Mouse (Mus musculus) retina, embryonic 14.5 days (tissue): ENCODE data around the gene Tha1.
A peak's percentile ranks its signal among the peaks of the same experiment; 100 is the strongest.
"Not testable (repeated sequence)": the region's sequence is repeated elsewhere in the genome, so short reads cannot be mapped to it uniquely, and the experiment has no call there.

Source experiments
- DNase-seq: peaks from one replicate; pipeline ENCODE4 v3.0.0-alpha.2; 2015; ENCODE audit warnings: low spot score

The Tha1 gene

DNA sequence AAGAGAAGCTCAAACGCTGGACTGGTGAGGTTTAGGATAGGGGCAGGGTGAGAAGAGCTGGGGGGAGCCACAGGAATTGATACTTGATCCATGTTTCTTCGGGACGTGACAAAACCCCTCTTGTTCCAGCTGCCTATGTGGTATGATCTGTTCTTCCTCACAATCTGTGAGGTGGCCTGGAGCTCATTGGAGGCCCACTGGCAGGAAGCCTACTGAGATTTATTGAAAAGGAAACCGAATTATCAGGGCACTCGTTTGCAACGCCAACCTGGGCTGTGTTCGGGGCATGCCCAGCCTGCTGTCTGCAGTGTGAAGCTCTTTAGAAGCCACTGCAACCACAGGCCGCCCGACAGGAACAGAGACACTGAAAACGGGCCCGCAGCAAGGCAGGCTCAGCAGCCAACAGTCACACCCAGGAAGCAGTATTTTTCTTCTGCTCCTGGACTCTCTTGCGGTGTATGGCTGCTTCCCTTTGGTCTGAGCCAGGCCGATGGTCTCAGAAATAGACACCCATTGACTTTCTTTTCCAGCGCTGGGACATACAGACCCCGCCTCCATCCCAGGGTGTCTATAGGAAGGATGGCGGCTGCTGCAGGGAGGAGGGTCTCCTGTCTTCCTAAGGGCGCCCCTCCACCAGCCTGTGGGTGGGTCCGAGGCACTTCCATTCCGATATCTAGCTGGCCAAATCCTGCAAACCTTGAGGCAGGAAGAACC, 24.9 kb downstream of the Tha1 start:
- no peak for DNase-seq

DNA sequence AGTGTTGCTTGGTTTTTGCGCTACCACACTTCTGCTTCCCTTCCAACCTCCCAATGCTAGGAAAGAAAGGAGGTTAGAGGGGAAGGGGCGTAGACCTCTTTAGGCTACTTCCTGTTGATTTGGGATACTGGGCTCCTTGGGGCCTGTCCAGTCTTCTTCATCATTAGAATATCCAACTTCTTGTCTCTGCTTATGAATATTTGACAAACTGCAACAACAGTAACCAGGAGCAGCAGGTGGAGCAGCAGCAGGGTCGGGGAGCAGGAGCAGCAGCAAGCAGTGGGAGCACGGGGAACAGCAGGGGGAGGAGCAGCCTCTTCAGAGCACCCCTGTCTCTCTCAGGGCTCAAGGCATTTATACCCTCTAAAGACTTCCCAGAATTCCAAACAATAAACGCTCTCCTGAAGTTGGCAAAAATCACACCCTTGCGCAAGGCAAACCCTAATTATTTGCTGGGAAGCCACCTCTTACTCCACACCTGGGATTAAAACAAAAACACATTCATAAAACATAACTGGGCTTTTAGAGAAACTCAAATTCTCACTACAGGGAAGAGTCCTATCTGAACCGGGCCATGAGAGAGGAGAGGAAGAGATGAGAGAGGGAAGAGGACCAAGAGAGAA, 25.6 kb downstream of the Tha1 start:
- DNase-seq = no peak

DNA sequence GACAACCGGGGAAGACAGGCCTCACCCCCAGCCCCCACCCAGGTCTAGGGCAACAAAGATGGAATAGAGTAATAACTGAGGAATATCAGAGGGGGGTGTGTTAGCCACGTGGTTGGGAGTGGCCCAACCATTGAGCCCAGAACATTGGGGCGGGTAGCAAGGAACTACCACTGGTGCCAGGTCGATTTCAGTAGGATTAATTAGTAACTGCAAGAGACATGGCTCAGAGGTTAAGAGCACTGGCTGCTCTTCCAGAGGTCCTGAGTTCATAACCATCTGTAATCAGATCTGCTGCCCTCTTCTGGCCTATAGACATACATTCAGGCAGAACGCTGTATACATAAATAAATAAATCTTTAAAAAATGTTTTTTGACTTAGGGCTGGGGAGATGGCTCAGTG, 26.6 kb downstream of the Tha1 start:
- no peak for DNase-seq

DNA sequence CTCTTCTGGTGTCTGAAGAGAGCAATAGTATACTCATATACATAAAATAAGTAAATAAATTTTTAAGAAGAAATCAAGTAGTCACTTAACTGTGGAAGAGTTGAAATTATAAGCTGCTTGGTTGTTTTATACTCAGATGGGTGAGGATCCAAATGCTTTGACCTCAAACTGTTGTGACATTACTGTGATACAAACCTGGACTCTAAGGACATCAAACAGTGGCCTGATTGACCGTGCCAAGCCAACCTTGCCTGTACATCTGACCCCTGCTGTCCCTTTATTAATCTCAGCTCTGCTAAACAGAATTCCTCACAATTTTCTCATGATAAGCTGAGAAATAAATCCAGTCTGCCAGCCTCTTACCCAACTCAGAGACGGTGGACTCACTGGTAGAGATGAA, 27.6 kb downstream of the Tha1 start:
- DNase-seq = no peak

DNA sequence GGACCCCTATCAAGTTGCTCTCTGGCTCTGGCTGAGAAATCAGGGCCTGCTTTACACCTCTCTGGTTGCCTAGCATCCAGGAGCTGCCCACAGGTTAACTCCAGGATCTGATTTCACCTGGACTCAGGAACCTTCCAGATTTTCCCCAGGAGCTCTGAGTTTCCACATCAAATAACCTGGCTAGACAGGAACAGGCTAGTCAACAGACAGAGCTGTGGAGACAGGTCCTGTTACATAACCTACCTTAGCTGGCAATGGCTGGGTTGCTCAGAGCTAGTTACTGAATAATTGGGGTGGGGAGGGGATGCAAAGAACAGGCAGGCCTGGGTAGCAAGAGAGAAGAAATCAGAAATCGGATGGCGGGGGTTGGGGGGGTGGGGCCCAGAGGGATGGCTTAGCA, 28.3 kb downstream of the Tha1 start:
- DNase-seq = no peak

DNA sequence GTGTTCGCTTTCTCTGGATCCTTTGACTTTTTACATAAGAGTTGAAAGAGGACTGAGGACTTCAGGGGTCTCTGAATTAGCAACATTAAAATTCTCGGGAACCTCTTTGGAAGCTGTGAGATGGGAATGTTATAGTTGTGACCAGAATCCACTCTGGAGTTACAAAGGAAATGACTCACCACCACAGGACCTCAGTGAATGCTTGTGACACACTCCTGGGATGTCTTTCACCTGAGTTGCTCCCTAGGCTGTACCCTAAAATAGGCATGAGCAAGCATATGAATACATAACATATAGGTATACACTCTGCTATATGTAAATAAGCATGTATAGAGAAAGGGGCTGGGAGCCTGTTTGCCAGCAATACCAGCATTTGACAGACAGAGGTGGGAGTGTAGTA, 29.8 kb downstream of the Tha1 start:
- DNase-seq = no peak

DNA sequence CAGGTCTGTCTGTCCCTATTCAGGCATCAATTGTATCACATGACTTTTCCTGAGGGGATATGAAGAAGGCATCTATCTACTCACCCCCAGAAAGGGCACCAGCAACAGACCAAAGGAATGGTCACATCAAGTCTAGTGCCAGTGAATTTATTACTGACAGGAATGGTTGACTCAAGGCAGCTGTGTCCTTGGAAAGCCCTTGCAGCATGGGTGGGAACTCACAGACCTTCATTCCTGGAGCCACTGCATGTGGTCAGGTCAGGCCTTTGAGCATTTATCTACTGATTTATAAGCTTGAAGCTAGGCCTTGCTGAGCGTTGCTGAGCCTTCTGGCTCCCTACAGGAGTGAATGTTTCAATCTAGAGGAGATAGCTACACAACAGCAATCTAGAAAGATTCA, 32.4 kb downstream of the Tha1 start:
- no peak for DNase-seq

DNA sequence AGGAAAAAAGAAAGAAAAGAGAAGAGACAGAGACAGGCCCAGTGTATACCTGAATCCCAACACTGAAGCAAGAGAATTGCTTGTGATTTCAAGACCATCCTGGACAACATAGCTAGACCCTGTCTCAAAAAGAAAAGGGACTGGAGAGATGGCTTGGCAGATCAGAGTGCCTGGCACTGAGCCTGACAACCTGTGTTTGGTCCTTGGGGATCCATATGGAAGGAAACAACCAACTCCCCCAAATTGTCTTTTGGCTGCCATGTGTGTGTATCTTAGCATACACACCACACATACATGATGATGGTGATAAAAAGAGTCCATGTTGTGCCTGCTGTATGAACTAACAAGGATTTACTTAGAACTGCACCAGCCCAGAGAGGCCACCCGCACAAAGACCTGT, 34.3 kb downstream of the Tha1 start:
- DNase-seq = no peak

DNA sequence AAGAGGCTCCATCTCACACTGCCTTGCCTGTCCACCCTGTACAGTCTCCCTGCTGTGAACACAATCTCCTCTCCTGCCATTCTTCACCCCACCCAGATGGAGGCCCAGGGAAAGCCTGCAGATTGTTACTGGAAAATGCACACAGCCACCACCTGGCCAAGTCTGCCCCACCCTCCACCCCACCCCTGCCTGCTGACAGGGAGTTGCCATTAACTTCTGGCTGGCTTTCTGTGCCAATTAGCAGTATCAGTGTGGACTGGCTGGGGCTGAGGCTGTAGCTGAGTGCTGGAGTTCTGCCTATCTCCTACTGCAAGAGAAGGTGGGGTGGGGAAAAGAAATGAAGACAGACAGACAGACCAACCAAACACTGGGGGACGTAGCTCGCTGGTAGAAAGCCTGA, 34.7 kb downstream of the Tha1 start:
- no peak for DNase-seq

DNA sequence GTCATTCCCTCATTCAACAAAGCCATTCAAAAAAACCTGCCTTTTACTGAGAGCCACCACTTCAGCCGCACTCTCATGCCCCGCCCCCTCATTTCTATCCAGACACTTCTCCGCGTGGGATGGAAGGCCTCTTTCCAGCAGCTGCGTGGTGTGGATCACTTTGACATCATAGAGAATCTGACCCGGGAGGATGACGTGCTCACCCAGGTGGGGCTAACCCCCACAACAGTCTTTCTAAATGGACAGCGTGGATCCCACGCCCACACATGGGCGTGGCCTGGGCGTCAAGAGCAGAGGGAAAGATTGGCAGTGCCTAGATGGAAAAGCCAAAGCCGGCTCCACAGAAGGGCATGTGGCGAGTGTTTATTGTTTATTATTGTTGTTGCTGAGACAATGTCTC, 37.0 kb downstream of the Tha1 start:
- no peak for DNase-seq

DNA sequence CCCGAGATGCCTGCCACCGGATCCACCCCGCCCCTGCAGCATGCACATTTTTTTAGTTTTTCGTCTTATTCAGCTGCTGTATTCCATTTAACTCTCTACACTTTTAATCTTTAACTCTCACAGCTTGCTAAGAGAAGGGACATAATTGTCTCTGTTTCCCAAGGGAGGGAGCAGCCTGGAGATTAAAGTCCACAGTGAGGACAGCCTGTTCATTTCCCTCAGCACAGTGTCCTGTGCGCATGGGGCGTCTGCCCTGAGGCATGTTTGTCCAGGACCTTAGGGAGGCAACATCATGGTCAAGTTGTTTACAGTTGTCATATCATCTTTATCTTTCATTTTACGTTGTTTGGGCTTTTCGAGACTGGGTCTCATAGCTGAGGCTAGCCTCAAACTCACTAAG, 39.2 kb downstream of the Tha1 start:
- DNase-seq = no peak

DNA sequence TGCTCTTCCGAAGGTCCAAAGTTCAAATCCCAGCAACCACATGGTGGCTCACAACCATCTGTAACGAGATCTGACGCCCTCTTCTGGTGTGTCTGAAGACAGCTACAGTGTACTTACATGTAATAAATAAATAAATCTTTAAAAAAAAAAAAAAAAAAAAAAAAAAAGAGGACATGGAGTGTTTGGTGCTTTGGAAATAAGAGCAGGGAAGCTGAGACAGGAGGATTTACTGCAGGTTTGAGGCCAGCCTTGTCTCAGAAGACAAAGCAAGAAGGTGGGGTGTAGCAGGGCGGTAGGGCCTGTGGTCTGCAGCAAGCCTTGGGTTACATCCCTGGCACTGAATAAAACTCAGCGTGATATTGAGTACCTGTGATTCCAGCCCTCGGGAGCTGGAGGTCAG, 39.8 kb downstream of the Tha1 start:
- not testable (repeated sequence) for DNase-seq

DNA sequence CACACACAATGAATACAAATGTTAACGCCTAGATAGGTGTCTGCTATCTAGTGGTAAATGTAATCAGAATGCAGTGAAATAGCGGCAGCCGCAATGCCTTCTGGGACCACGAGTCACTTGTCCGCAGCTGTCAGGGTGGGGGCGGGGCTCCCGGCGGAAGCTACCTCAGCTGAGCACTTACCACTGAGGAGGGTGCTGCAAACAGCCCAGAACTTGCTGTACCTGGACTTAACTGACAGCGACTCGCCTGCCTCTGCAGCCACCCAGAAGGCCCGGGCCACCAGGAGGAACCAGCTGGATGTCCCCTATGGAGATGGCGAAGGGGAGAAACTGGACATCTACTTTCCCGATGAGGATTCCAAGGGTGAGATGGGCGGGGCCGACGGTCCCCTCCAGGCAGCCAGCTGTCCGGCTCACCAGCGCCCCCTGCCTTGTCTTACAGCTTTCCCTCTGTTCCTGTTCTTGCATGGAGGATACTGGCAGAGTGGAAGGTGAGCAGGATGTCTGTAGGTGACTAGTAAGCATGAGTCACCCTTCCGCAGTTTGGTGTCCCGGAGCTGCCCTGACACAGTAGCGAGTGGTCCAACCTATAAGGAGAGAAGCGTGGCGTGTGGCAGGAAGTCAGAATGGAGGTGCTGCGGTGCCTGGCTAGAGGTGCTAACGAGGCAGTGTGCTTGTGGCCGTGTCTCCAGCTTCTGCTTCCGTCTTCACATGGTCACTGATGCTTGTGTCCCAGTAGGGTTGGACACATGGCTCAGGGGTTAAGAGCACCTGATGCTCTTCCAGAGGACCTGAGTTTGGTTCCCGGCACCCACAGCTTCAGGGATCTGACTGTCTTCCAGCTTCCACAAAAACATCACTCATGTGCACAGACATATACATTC, 41.0 kb downstream of the Tha1 start:
- DNase-seq = peak; percentile 87

DNA sequence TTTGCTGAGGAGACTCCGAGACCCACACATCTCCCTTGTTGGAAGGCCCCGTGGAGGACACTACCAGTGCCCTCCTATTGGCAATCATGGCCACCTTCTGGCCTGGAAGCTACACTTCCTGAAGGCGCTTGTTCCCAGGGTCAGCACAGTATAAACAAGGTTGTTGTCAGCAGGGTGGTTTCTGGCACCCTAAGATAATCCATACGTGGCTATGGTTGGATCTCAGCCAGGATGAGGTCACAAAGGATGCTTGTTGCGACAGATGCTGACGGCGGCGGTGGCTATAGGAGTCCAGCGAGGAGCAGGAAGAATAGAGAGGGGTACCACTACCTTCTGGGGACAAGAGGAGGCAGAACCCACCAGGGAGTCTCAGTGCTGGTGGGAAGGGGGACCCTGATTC, 42.9 kb downstream of the Tha1 start:
- DNase-seq = no peak

DNA sequence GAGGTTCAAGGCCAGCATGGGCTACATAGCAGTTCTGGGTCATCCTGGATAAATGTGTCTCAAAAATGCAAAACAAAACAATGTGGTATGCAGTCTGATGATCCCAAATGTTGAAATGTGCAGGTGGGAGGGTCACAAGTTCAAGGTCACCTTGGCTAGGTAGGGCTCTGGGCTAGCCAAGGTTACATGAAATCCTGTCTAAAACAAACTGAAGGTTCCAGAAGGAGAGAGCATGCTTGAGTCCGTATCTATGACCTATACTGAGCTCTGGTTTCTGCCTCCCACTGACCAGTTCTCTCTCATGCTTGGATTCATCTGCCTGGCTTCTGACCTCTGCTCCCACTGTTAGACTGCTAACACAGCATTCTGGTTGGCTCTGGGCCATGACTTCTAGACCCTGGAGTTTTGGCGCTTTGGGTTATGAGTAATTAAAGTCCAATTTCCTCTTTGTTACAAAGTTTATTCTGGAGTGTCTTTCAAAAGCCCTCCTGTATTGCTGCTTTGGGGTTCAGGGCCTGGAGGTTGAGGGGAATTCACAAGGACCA, 43.5 kb downstream of the Tha1 start:
- no peak for DNase-seq

DNA sequence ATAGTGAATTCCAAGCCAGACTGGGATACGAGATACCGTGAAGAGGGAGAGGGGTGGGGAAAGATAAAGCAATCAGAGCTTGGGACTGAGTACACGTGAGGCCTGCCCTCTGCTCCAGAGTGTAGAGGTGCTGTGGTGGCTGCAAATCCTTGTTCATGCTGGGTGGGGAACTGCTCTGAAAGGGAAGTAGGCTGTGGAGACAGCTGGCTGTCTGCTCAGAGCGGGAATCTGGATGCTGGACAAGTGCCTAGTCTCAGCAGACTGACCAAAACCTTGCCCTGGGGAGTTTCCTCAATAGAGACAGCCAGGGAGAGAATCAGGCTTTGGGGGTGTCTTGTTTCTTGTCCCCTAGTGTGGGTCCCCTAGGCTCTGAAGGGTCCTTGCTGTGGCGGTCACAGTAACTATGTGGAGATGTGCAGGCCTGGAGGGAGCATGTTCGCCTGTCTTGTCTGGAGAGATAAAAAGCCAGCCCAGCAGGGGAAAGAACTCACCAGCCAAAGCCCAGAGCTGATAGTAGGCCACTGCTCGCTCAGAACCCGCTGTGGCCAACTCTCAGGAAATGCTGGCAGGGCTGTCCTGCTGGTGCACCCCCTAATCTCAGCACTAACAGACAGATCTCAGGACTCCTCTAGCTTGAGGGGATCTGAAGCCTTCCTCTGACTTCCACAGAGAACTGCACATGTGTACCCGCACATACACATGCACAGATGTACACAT, 44.2 kb downstream of the Tha1 start:
- DNase-seq = no peak

DNA sequence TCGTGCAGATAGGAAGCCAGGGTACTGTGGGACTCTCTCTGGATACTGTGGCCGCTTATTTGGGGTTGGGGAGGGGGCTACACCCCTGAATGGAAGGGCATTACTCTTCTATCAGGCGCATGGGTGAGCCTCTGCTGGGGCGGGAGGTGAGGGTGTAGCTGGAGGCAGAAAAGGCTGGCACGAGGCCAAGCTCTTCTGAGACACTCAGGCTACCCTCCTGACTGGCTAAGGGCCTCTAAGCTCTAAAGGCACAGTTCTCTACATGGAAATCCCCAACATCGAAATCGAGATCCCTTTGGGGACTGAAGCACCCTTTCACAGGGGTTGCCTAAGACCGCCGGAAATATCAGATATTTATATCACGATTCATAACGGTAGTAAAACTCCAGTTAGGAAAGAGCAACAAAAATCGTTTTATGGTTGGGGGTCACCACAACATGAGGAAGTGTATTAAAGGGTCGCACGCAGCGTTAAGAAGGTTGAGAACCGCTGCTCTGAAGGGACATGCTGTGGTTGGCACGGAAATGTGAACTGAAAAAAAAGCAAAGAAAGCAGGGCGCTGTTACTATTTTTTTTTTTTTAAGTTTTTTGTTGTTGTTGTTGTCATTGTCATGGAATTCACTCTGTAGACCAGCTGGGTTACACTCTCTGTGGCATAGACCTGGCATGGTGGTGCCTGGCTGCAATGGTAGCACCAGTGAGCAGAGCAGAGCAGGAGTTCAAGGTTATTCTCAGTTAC, 45.0 kb downstream of the Tha1 start:
- no peak for DNase-seq

DNA sequence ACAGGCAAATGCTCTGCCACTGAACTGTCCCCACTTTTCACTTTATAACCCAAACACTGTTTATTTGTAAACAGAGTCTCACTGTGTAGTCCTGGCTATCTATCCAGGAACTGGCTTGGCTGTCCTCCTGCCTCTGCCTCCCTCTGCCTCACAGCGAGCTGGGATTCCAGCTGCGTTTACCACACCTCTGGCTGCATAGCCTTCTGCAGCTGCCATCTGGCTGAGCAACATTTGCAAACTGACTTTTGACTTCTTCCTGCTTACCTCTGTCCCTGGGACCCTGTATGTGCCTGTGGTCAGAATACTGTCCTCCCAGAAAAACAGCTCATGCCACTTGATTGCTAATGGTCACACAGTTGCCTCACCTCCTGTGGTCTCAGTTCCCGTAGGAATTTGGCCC, 45.9 kb downstream of the Tha1 start:
- no peak for DNase-seq

DNA sequence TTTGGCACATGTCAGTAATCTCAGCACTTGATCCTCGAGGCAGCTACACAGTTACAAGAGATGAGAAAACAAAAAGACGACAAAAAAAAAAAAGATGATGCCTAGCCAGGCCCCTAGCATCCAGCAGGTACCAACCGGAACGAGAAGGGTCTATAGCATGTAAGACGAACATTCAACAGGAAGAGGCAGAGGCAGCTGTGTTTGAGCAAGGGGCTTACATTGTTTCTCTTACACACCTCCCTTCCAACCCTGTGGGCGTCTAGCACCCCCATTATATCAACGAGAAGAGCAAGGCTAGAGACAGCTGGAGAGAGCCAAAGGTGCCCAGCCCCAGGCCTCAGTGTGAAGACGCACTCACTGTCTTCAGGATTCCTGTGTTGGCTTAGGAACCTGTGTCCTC, 46.4 kb downstream of the Tha1 start:
- DNase-seq = no peak

DNA sequence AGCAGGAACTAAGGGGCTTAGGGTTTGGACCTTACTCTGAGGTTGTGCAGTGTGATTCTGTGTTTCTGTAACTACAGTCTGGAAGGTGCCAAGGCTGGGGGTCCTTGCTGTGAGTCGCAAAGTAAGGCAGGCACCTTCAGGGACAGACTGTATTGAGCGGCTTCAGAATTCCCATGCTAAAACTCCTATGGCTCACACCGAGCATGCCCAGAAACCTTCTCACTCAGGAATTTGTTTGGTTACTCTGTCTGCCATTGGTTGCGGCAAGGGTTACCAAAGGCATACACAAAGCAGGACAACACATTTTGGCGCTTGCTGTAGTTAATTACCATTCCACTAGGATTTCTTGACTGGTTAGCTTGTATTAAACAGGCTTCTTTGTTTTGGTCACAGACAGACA, 47.1 kb downstream of the Tha1 start:
- peak; percentile 57 for DNase-seq

DNA sequence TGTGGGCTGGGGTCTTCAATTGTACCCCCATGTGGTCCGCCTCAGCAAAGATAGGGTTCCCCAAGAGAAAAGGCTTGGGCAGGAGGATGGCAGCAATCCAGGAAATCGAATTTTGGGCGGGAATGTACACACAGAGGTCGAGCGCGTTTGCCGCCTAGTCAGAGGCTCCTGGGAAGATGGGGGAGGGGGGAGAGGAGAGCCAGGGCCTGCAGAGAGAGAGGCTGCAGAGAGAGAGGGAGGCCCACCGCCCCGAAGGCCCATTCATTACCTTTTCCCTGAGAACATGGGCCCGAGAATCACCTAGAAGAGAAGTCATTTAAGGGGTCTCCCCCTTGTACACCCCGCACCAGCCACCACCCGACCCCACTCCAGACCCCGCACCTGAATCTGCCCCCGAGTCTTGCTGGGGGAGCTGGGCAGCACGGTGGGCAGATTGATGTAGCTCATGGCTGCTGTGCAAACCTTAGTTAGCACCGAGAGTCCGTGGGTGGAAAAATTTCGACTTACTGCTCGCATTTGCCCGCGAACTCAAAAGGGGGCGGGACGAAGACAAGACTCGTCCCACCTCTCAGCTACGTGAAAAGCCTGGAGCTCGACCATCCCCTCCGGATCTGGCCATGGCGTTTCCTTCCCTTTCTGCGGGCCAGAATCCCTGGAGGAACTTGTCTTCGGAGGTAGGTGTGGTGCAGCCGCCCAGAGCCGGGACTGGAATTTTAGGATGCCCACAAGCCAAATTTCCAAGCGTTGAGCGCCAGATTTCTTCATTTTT, 47.8 kb downstream of the Tha1 start, which contains the start of the genes Afmid and Tk1:
Gene Afmid, plus strand, starts transcription at position 592 of the 769 bp plus-strand sequence.
Gene Tk1, minus strand, starts transcription at position 760 of the 769 bp plus-strand sequence.
- peak; percentile 83 for DNase-seq
